Mouse (Mus musculus): ENCODE measurements around the gene Ndufa7. TPM values are rescaled to one million over a fixed set of nuclear protein-coding genes. Genes with fewer than 3 reads are reported as not detected.

Gene Ndufa7
- 574 and 620 TPM in 2 replicates for polyA plus RNA-seq (2015; fragmentation: Nextera tagmentation; extraction: Ambion mirVana)

GRCm38 (mm10) chr17:33824084-33824996 lies at the start of gene Ndufa7, which contains the start of gene Rps28:
Ndufa7 (plus strand) TSS chr17:33824572.
Rps28 (minus strand) TSS chr17:33824562.
- H3K27me3 ChIP-seq (ENCODE audit: insufficient read depth, low read length): no peaks in the 10 kb centered on the region
- under 1% methylated on average over 51 of the region's 51 CpGs for WGBS
- H3K9ac ChIP-seq (ENCODE audit: low read depth, low read length): peak within 1 kb of the TSS; percentile 74
- H3K9me3 ChIP-seq (replicated peaks; ENCODE audit: low read length): no peaks in the 10 kb centered on the region
- ATAC-seq (replicated peaks; ENCODE audit: low FRiP score, low read depth): peak; percentile 93
- no peak for TF ChIP-seq CTCF (IDR thresholded peaks at IDR 0.05; ENCODE audit: low read depth)
- peak within 1 kb of the TSS; percentile 85 for H3K27ac ChIP-seq
- peak within 1 kb of the TSS; percentile 89 for H3K4me2 ChIP-seq (ENCODE audit: low read length)
- peaks cover 23% of the 10 kb centered on the region for H3K36me3 ChIP-seq (ENCODE audit: insufficient read depth, low read length)
- peaks cover 22% of the 10 kb centered on the region for H3K4me1 ChIP-seq (replicated peaks; ENCODE audit: insufficient read depth, low read length)
- H3K4me3 ChIP-seq (replicated peaks; ENCODE audit: low read depth, low read length): peak within 1 kb of the TSS; percentile 59
- DNase-seq (ENCODE audit: low spot score): peak; percentile 97

DNA sequence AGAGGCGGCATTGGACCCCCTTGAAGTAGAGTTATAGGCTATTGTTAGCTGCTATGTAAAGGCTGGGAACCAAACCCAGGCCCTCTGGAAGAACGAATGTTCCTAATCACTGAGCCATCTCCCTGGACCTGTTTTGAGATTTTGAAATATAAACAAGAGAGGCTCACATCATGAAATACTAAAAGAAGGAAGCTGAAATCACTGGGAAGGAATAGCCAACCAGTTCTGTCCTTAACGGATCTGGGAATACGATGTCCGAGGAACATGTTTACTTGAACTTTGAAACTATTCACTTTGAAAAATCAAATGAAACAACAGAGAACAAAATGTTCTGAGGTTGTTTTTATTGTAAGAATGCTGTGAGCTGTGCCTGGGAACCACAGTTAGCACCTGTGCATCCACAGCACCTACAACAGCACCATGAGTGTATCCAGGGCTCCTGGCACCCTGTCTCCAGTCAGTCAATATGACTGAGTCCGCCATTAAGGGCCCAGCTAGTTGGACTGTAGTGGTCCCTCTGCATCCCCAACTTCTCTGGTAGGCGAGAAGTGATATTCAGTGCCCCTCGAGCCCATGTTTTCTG lies 49.7 kb upstream of the Ndufa7 start:
- H3K36me3 ChIP-seq (ENCODE audit: insufficient read depth, low read length): peaks cover 7% of the 10 kb centered on the region
- H3K27me3 ChIP-seq (ENCODE audit: insufficient read depth, low read length): no peaks in the 10 kb centered on the region
- DNase-seq (ENCODE audit: low spot score): no peak
- ATAC-seq (replicated peaks; ENCODE audit: low FRiP score, low read depth): no peak
- WGBS: 87% methylated on average over 8 of the region's 8 CpGs
- no peak overlapping the region for H3K27ac ChIP-seq
- peaks cover 15% of the 10 kb centered on the region; the same call in 1 of the 2 replicates for H3K4me1 ChIP-seq (replicated peaks; ENCODE audit: insufficient read depth, low read length)
- H3K4me2 ChIP-seq (ENCODE audit: low read length): no peak overlapping the region
- no peaks in the 10 kb centered on the region for H3K9me3 ChIP-seq (replicated peaks; ENCODE audit: low read length)
- H3K4me3 ChIP-seq (replicated peaks; ENCODE audit: low read depth, low read length): no peak overlapping the region
- TF ChIP-seq CTCF (IDR thresholded peaks at IDR 0.05; ENCODE audit: low read depth): no peak
- H3K9ac ChIP-seq (ENCODE audit: low read depth, low read length): no peak overlapping the region

- Histone ChIP-seq H3K4me1 (replicated peaks; ENCODE audit: insufficient read depth, low read length) (peaks cover 17% of the 10 kb centered on the region; the same call in 1 of the 2 replicates), H3K36me3 (ENCODE audit: insufficient read depth, low read length) (peaks cover 7% of the 10 kb centered on the region), H3K27ac (no peak overlapping the region), H3K4me3 (replicated peaks; ENCODE audit: low read depth, low read length) (no peak overlapping the region), H3K9ac (ENCODE audit: low read depth, low read length) (no peak overlapping the region), H3K4me2 (ENCODE audit: low read length) (no peak overlapping the region), H3K27me3 (ENCODE audit: insufficient read depth, low read length) (no peaks in the 10 kb centered on the region), H3K9me3 (replicated peaks; ENCODE audit: low read length) (no peaks in the 10 kb centered on the region)
- 98% methylated on average over 4 of the region's 4 CpGs for WGBS
- ATAC-seq (replicated peaks; ENCODE audit: low FRiP score, low read depth) (no peak), DNase-seq (ENCODE audit: low spot score) (no peak)
- TF ChIP-seq CTCF (IDR thresholded peaks at IDR 0.05; ENCODE audit: low read depth): no peak
Measured at GRCm38 (mm10) chr17:33775287-33775686, 49.1 kb upstream of the Ndufa7 start.

GRCm38 (mm10) chr17:33779271-33779966 lies 45.0 kb upstream of the Ndufa7 start:
- Histone ChIP-seq H3K27ac (peak overlapping the region; percentile 82), H3K36me3 (ENCODE audit: insufficient read depth, low read length) (peaks cover 7% of the 10 kb centered on the region), H3K4me2 (ENCODE audit: low read length) (peak overlapping the region; percentile 81), H3K9ac (ENCODE audit: low read depth, low read length) (0 out of 2 replicates have a peak overlapping the region, but pooled peaks have one; percentile 28), H3K27me3 (ENCODE audit: insufficient read depth, low read length) (no peaks in the 10 kb centered on the region), H3K9me3 (replicated peaks; ENCODE audit: low read length) (no peaks in the 10 kb centered on the region), H3K4me3 (replicated peaks; ENCODE audit: low read depth, low read length) (no peak overlapping the region; the same call in 1 of the 2 replicates), H3K4me1 (replicated peaks; ENCODE audit: insufficient read depth, low read length) (peaks cover 42% of the 10 kb centered on the region)
- 37% methylated on average over 9 of the region's 9 CpGs for WGBS
- TF ChIP-seq CTCF (IDR thresholded peaks at IDR 0.05; ENCODE audit: low read depth): no peak
- peak; percentile 88 for ATAC-seq (replicated peaks; ENCODE audit: low FRiP score, low read depth)
- peak; percentile 92 for DNase-seq (ENCODE audit: low spot score)

DNA sequence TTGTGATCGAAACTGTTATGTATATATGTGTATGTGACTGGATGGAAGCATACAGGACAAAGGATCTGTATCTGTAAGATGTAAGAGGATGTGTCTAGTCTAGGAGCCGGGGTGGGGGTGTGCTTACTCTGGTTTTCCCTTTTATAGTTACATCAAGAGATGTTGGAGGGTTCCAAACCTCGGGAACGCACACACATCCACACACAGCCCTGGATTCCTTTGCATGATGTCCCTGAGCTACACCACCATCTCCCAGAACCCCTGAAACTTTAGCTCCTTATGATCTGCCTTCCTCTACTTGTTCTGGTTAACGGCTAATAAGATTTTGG lies 44.4 kb upstream of the Ndufa7 start:
- Histone ChIP-seq H3K9me3 (replicated peaks; ENCODE audit: low read length) (no peaks in the 10 kb centered on the region), H3K9ac (ENCODE audit: low read depth, low read length) (no peak overlapping the region), H3K27me3 (ENCODE audit: insufficient read depth, low read length) (no peaks in the 10 kb centered on the region), H3K4me1 (replicated peaks; ENCODE audit: insufficient read depth, low read length) (peaks cover 42% of the 10 kb centered on the region), H3K4me3 (replicated peaks; ENCODE audit: low read depth, low read length) (peak overlapping the region; percentile 39; the same call in 1 of the 2 replicates), H3K4me2 (ENCODE audit: low read length) (peak overlapping the region; percentile 81), H3K27ac (peak overlapping the region; percentile 82; the same call in 1 of the 2 replicates), H3K36me3 (ENCODE audit: insufficient read depth, low read length) (peaks cover 7% of the 10 kb centered on the region)
- TF ChIP-seq CTCF (IDR thresholded peaks at IDR 0.05; ENCODE audit: low read depth): no peak
- WGBS: 73% methylated on average over 5 of the region's 5 CpGs
- no peak for ATAC-seq (replicated peaks; ENCODE audit: low FRiP score, low read depth)
- no peak for DNase-seq (ENCODE audit: low spot score)

DNA sequence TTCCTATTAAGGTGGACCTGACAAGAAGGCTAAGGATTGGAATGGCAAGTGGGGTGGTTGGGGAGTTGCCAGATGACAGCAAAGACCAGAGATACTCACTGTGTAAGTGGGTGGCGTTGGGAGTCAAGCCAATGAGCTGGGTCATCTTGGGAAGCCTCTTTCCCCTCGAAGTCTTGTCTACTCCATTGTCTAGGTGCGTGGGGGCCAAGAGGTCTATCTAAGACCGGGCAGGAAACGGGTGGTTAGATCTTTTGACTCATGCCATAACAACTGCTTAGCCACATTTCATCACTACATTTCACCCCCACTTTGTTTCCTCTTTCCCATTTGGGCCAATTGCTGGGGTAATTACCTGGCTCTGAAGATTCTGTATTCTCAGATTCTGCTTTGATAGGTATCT lies 43.9 kb upstream of the Ndufa7 start:
- H3K9ac ChIP-seq (ENCODE audit: low read depth, low read length): peak overlapping the region; percentile 65

More for the DNA sequence above, 43.9 kb upstream of the Ndufa7 start:
- no peak for TF ChIP-seq CTCF (IDR thresholded peaks at IDR 0.05; ENCODE audit: low read depth)
- H3K27me3 ChIP-seq (ENCODE audit: insufficient read depth, low read length): no peaks in the 10 kb centered on the region
- H3K9me3 ChIP-seq (replicated peaks; ENCODE audit: low read length): no peaks in the 10 kb centered on the region
- H3K27ac ChIP-seq: peak overlapping the region; percentile 82; the same call in 1 of the 2 replicates
- DNase-seq (ENCODE audit: low spot score): no peak
- no peak for ATAC-seq (replicated peaks; ENCODE audit: low FRiP score, low read depth)
- 80% methylated on average over 5 of the region's 5 CpGs for WGBS
- H3K36me3 ChIP-seq (ENCODE audit: insufficient read depth, low read length): peaks cover 3% of the 10 kb centered on the region; the same call in 1 of the 2 replicates
- peaks cover 42% of the 10 kb centered on the region for H3K4me1 ChIP-seq (replicated peaks; ENCODE audit: insufficient read depth, low read length)
- H3K4me2 ChIP-seq (ENCODE audit: low read length): peak overlapping the region; percentile 81
- peak overlapping the region; percentile 39 for H3K4me3 ChIP-seq (replicated peaks; ENCODE audit: low read depth, low read length)
